Mouse (Mus musculus): ENCODE measurements around the gene Auts2. TPM values are rescaled to one million over a fixed set of nuclear protein-coding genes. Genes with fewer than 3 reads are reported as not detected.

Gene Auts2
- total and polyA plus RNA-seq, 3 experiments: not detected

DNA sequence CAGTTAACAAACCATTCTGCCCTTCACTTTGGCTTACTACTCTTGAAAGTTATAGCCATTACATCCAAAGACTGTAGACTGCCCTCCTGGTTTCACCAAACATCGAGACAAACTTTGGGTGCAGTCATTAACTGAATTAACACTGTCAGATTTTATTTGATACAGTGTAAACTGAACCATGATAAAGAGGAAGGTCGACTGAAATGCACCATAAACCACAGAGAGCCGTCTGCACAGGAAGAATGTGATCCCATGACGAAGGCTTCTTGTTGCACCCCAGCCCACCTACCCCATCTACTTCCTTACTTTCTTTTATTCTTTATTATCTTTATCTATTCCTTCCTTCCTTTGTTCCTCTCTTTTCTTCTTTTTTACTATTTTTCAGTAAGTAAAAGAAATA lies 412.6 kb downstream of the Auts2 start:
- dilution Hi-C loops (cut with MboI; ENCODE audit: extremely low pct_ligation_motif_present, extremely low pct_unique_long_range_greater_than_20kb, low sequenced_read_pairs): no loop called here
- Histone ChIP-seq H3K9ac (ENCODE audit: insufficient read depth, low read depth) (no peak overlapping the region), H3K9me3 (replicated peaks; ENCODE audit: low read length) (peaks cover 72% of the 10 kb centered on the region), H3K27me3 (replicated peaks) (no peaks in the 10 kb centered on the region), H3K79me2 (replicated peaks; ENCODE audit: control insufficient read depth, extremely low read depth, insufficient read depth, poor library complexity, severe bottlenecking) (no peaks in the 10 kb centered on the region), H3K36me3 (replicated peaks in 1 of 2; ENCODE audit: control insufficient read depth in 1 of 2, insufficient read depth in 1 of 2, low read length in 1 of 2) (no peaks in the 10 kb centered on the region), H3K4me1 (ENCODE audit: control insufficient read depth in 1 of 2, insufficient read depth in 2 of 2) (no peaks in the 10 kb centered on the region), H3K4me2 (ENCODE audit: insufficient read depth, low read depth, poor library complexity, severe bottlenecking) (no peak overlapping the region), H3K4me3 (replicated peaks in 1 of 3; ENCODE audit: low read depth in 2 of 3, low read length in 2 of 3, poor library complexity in 1 of 3) (no peak overlapping the region), H3K27ac (ENCODE audit: insufficient read depth, low read depth) (no peak overlapping the region)
- DNase-seq (ENCODE audit: extremely low read depth): no peak
- in situ Hi-C loops (cut with MboI; ENCODE audit: low pct_ligation_motif_present, low pct_unique_long_range_greater_than_20kb, low sequenced_read_pairs): no loop called here
- TF ChIP-seq RAD21 (IDR thresholded peaks at IDR 0.05; ENCODE audit: low read depth, low read length) (no peak), ZNF384 (IDR thresholded peaks at IDR 0.05; ENCODE audit: low read depth, low read length) (no peak), CHD1 (IDR thresholded peaks at IDR 0.05; ENCODE audit: low read depth, low read length) (no peak), USF1 (IDR thresholded peaks at IDR 0.05; ENCODE audit: low read depth, low read length) (no peak)

DNA sequence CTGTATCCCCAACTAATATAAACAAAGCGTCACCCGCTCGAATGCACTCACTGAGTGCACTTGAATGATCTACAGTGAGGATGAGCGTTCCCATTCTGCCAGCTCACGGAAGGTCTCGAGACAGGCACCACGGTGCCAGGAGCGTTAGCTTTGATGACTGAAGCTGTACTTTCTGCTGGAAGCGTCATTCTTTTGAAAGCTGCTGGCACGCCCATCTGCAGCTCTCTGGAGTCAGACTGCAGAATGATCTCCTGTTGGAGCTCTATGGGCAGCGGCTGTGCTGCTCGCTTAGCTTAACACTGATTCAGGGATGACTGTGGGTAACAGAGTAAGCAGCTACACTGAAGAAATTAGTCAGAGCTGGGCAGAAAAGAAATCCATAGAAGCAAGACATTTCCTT lies 416.5 kb downstream of the Auts2 start:
- Histone ChIP-seq H3K9me3 (replicated peaks; ENCODE audit: low read length) (peaks cover 44% of the 10 kb centered on the region), H3K79me2 (replicated peaks; ENCODE audit: control insufficient read depth, extremely low read depth, insufficient read depth, poor library complexity, severe bottlenecking) (no peaks in the 10 kb centered on the region), H3K4me1 (ENCODE audit: control insufficient read depth in 1 of 2, insufficient read depth in 2 of 2) (no peaks in the 10 kb centered on the region), H3K27ac (ENCODE audit: insufficient read depth, low read depth) (no peak overlapping the region), H3K9ac (ENCODE audit: insufficient read depth, low read depth) (no peak overlapping the region), H3K36me3 (replicated peaks in 1 of 2; ENCODE audit: control insufficient read depth in 1 of 2, insufficient read depth in 1 of 2, low read length in 1 of 2) (no peaks in the 10 kb centered on the region), H3K27me3 (replicated peaks) (no peaks in the 10 kb centered on the region), H3K4me2 (ENCODE audit: insufficient read depth, low read depth, poor library complexity, severe bottlenecking) (no peak overlapping the region), H3K4me3 (replicated peaks in 1 of 3; ENCODE audit: low read depth in 2 of 3, low read length in 2 of 3, poor library complexity in 1 of 3) (no peak overlapping the region)
- in situ Hi-C loops (cut with MboI; ENCODE audit: low pct_ligation_motif_present, low pct_unique_long_range_greater_than_20kb, low sequenced_read_pairs): no loop called here
- TF ChIP-seq MXI1 (IDR thresholded peaks at IDR 0.05; ENCODE audit: low read depth, low read length): no peak
- TF ChIP-seq SMC3 (IDR thresholded peaks at IDR 0.05; ENCODE audit: low read depth, low read length): no peak
- TF ChIP-seq JUN (IDR thresholded peaks at IDR 0.05; ENCODE audit: insufficient read depth, low read depth, low read length): no peak
- TF ChIP-seq MAX (IDR thresholded peaks at IDR 0.05; ENCODE audit: low read length): no peak
- no peak for TF ChIP-seq ZKSCAN1 (IDR thresholded peaks at IDR 0.05; ENCODE audit: borderline replicate concordance, low read depth, low read length)
- no peak for TF ChIP-seq MYC (IDR thresholded peaks at IDR 0.05; ENCODE audit: low read depth, low read length)
- TF ChIP-seq ZMIZ1 (IDR thresholded peaks at IDR 0.05; ENCODE audit: low read depth, low read length): no peak
- dilution Hi-C loops (cut with MboI; ENCODE audit: extremely low pct_ligation_motif_present, extremely low pct_unique_long_range_greater_than_20kb, low sequenced_read_pairs): no loop called here
- no peak for DNase-seq (ENCODE audit: extremely low read depth)

DNA sequence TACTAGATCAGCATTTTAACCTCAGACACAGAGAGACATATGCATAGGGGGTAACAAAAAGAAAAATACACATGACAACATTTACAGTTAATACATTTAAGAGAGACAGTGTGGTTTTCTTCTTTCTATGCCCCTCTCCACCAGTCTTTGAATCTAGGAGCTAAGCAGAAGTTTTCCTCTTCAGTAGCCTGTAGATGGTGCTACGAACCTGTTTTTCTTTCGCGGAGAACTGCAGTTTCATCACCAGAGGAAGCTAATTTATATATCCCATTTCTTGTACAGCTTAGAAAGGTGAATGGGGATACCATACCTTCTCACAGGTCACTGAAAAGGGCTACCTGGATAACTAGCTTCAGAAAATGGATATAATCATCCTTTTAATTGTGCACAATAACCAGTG lies 427.5 kb downstream of the Auts2 start:
- in situ Hi-C loops (cut with MboI; ENCODE audit: low pct_ligation_motif_present, low pct_unique_long_range_greater_than_20kb, low sequenced_read_pairs) (no loop called here), dilution Hi-C loops (cut with MboI; ENCODE audit: extremely low pct_ligation_motif_present, extremely low pct_unique_long_range_greater_than_20kb, low sequenced_read_pairs) (no loop called here)
- DNase-seq (ENCODE audit: extremely low read depth): no peak
- Histone ChIP-seq H3K4me2 (ENCODE audit: insufficient read depth, low read depth, poor library complexity, severe bottlenecking) (no peak overlapping the region), H3K79me2 (replicated peaks; ENCODE audit: control insufficient read depth, extremely low read depth, insufficient read depth, poor library complexity, severe bottlenecking) (no peaks in the 10 kb centered on the region), H3K9me3 (replicated peaks; ENCODE audit: low read length) (peaks cover 51% of the 10 kb centered on the region), H3K36me3 (replicated peaks in 1 of 2; ENCODE audit: control insufficient read depth in 1 of 2, insufficient read depth in 1 of 2, low read length in 1 of 2) (no peaks in the 10 kb centered on the region), H3K4me1 (ENCODE audit: control insufficient read depth in 1 of 2, insufficient read depth in 2 of 2) (no peaks in the 10 kb centered on the region), H3K27me3 (replicated peaks) (no peaks in the 10 kb centered on the region), H3K4me3 (replicated peaks in 1 of 3; ENCODE audit: low read depth in 2 of 3, low read length in 2 of 3, poor library complexity in 1 of 3) (no peak overlapping the region), H3K27ac (ENCODE audit: insufficient read depth, low read depth) (no peak overlapping the region), H3K9ac (ENCODE audit: insufficient read depth, low read depth) (no peak overlapping the region)
- no peak for TF ChIP-seq USF2 (conservative IDR thresholded peaks at IDR 0.05; ENCODE audit: low read depth, low read length)
- TF ChIP-seq ETS1 (conservative IDR thresholded peaks at IDR 0.05; ENCODE audit: low read depth, low read length): no peak
- no peak for TF ChIP-seq TCF12 (IDR thresholded peaks at IDR 0.05; ENCODE audit: low read depth, low read length)
- no peak for TF ChIP-seq NRF1 (IDR thresholded peaks at IDR 0.05; ENCODE audit: low read depth, low read length)
- TF ChIP-seq JUN (IDR thresholded peaks at IDR 0.05; ENCODE audit: insufficient read depth, low read depth, low read length): no peak
- TF ChIP-seq ZKSCAN1 (IDR thresholded peaks at IDR 0.05; ENCODE audit: borderline replicate concordance, low read depth, low read length): no peak
- TF ChIP-seq RCOR1 (conservative IDR thresholded peaks at IDR 0.05; ENCODE audit: low read depth, low read length): no peak
- no peak for TF ChIP-seq GABPA (IDR thresholded peaks at IDR 0.05; ENCODE audit: insufficient replicate concordance, low read depth, low read length)
- TF ChIP-seq MEF2A (IDR thresholded peaks at IDR 0.05; ENCODE audit: borderline replicate concordance, low read depth, low read length): no peak
- no peak for TF ChIP-seq HCFC1 (IDR thresholded peaks at IDR 0.05; ENCODE audit: low read depth, low read length)

Data from CH12.LX (cell line).